Mouse (Mus musculus): Measurements from ENCODE around the gene Zdhhc13.

Gene Zdhhc13

GRCm38 (mm10) chr7:48843541-48843940, 54.7 kb downstream of the Zdhhc13 start:
- DNase-seq = no peak

DNA sequence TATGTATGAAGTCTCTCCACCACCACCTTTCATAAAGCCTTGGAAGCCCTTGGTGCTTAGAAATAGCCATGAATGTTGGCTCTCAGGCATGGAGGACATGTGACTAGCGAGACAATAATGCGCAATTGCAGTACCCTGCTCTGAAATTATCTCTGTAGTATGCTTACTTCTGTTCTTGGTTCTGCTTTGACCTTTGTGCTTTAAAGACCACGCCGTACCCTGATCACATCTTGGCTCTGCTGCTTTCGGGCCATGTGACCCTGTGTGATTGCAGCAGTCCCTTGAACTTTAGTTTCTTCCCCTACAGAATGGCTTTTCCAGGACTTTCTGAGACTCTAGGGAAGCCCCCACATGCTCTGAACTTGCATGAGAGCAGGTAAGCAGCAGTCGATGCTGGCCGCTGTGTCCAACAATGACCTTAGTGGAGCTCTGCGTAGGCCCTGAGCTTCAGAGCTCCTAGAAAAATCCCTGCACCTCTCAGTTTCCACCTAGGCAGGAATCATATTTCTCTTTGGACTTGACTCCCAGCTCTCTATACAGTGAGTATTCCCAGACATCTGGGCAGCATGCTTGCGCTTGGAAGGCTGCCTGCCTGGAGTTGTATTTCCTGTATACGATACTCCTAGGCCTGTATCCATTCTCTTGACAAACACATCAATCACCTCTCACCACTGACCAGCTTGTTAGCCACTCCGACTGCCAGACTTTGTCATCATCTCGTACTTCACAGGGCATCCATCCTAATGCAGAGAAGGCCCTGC, 56.6 kb downstream of the Zdhhc13 start:
- no peak for DNase-seq

DNA sequence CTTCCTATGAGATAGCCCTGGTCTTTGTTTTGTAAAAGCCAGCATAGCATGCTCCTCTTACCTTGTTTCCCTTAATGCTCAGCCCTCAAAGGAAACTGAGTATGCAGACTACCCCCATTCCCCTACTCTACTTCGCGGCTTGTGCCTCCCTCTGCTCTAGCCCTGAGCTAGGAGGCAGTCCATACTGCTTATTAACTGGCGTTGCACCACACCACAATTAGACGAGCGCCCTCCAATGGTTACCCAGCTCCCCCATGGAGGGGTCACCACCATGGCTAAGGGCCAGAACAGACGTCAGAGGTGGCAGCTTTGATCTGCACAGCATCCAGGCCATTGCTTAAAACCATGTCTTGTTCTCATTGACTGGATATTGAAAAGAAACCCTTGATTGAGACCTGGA, 58.0 kb downstream of the Zdhhc13 start:
- no peak for DNase-seq

DNA sequence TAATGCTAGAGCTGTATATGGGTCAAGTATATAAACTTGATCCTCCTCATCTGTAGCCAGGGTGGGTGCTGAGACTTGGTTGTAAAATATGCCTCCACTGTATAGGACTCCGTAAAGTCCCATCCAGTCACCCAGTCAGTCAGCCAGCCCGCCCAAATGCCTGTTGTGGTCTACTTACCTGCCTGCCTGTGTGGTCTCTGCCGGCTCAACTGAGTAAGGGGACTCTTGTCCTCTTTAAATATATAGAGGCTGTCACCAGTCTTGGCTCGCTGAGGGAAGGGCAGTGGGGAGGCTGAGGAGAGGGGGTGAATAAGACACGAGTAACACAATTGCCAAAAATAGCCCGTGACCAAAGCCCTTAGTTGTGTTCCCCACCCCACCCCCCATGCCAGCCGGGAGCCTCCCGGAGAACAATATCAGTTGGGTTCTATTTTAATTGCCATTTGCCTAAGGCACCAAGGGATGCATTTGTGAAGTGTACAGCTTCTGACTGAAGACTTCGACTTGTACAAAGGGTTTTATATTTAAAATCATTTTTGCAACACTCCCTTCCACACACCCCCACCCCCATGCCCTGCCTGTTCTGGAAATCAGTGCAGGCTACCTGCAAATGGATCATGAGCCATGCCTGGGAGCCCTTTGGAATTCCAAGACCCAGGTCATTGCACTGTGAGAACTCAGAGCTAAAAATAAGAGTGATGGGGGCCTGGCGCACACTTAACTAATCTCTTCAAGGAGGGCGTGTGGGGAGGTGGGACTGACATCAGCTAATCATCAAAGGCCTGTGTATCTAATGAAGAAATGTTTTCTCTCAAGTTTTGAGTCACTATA, 59.2 kb downstream of the Zdhhc13 start, which contains the start of gene Csrp3:
Gene Csrp3 (minus strand): TSS at position 214 of the 831 bp plus-strand sequence.
- DNase-seq = no peak

- no peak for DNase-seq
Measured at GRCm38 (mm10) chr7:48851529-48852104, 62.8 kb downstream of the Zdhhc13 start.

- DNase-seq = no peak
Measured at GRCm38 (mm10) chr7:48853496-48853895, 64.7 kb downstream of the Zdhhc13 start.

- DNase-seq = no peak
Measured at GRCm38 (mm10) chr7:48855461-48855860, 66.7 kb downstream of the Zdhhc13 start.

DNA sequence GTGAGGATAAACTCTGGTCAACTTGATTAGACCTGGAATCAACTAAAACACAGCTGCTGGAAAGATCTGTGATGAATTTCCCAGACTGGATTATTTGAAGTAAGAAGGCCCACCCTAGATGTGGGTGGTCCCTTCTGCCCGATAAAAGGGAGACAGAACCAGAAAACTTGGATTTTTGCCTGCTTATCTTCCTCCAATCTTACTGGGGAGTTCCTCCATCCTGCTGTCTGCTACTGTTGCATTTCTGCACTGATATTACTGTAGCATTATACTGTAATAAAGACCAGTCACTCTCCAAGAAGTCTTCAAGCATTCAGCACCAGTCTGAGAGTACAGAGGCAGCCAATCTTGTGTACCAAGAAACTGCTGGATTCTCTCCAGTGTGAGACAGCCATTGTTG, 69.5 kb downstream of the Zdhhc13 start:
- DNase-seq = no peak

DNA sequence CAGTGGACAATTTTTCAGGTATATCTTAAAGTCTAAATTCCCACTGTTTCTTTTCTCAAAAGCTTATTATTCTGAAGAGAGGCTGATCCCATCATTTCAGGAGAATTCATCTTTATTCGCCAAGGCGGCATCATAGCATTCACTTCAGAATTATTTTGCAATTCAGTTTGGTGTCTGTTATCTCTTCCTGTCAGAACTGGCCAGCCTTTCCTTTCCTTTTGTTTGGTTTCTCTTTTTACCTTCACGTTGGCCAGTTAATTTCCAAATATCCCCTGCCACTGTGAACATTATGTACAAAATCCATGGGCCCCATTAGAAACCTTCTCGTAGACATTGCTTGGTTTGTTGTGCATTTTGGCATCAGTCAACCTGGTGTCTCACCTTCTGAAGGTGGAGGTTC, 70.6 kb downstream of the Zdhhc13 start:
- no peak for DNase-seq

GRCm38 (mm10) chr7:48860948-48861347, 72.1 kb downstream of the Zdhhc13 start:
- no peak for DNase-seq

GRCm38 (mm10) chr7:48861796-48862195, 73.0 kb downstream of the Zdhhc13 start:
- no peak for DNase-seq

GRCm38 (mm10) chr7:48864199-48864598, 75.4 kb downstream of the Zdhhc13 start:
- DNase-seq = no peak

DNA sequence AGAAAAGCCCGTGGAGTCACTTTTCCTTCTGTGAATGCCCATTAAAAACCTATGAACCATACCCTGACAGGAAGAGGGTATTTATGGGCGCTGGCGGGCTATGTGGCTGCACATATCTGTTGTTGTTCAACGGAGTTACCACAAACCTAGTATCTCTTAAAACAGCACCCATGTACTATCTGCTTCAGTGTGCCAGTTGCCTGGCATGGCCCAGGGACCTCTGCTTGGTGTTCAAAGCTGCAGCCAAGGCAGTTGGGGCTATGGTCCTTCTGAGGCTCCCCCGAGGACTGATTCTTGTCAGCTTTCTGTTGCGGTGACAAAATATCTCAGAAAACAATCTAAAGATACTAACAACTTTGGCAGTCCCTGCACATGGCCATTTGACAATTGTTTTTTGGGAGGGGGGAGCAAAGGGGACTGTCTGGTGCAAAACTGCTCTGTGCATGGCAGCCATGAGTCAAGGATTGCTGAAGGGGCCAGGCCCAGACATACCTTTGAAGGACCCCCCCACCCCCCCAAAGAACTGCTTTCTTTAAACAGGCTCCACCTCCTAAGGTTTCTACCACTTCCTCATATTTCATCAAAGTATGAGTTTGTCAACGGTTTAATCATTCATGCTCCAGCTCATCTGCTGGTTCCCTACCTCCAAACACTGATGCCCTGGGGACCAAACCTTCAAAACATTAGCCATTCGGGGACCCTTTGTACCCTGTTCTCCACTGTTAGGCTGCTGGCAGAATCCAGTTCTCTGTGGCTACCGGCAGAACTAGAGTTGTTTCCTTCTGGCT, 76.1 kb downstream of the Zdhhc13 start:
- no peak for DNase-seq

- no peak for DNase-seq
Measured at GRCm38 (mm10) chr7:48867576-48867975, 78.8 kb downstream of the Zdhhc13 start.

GRCm38 (mm10) chr7:48870144-48870543, 81.3 kb downstream of the Zdhhc13 start:
- DNase-seq = no peak

DNA sequence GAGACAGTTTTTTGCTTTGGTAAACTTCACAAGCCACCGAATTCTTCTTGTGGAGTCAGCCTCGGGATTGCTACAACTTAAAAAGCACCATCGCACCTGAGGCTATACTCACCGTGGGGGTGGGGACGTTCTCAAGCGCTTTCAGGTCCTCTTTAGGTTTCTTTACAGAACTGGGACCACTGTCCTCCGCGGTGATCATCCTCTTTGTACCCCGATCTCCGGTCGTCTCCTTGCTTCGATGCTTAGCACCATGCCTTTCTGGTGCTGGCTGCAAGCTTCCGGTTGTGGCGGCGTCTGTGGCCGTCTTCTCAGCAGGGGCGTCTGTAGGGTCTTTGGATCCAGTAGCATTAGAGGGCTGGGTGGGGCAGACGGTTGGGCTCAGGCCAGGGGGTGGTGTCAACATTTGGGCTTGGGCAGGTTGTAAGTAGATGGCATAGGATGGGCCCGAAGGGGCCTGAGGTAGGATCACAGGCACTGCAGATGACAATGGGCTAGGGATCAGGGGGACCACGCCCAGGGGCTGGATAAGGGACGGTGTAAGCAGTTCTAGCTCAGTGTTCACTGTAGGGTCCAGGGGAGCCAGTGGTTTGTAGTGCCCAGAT, 81.9 kb downstream of the Zdhhc13 start:
- no peak for DNase-seq

GRCm38 (mm10) chr7:48871292-48871691, 82.5 kb downstream of the Zdhhc13 start:
- DNase-seq = no peak

DNA sequence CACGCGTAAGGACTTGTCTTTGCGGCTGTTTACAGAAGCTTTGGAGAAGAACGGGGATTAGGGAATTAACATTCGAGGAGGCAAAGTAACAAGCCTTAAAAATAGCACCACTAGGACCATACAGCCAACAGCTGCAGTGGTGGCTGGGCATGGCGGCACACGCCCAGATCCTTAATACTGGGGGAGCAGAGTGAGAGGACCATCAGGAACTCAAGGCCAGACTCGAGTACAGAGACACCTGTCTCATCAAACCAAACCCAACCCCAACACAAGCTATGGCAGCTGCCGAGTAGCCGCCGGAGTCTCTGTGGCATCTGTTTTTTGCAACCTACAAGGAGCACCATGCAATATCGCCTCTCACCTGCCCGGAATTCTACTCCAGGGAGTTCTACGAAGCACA, 86.3 kb downstream of the Zdhhc13 start:
- DNase-seq = no peak

DNA sequence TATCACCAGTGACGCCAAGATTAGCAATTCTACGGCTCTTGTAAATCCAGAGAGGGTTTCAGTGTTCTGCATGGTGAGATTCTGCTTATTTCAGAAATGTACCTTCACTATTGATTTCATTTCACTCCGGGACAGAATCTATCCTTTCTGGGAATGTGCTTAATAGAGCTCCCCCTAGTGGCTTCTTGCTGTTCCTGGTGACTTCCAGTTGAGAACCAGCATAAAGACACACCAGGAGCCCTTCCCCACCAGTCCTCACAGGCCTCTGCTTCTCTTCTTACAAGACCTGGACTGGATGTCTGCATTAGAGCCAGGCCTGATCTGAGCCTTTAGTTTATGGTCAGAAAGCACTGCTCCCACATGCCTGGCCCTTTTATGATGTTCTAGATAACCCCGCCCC, 87.7 kb downstream of the Zdhhc13 start:
- DNase-seq = peak; percentile 50
